Mouse (Mus musculus) CD4-positive naive resting alpha-beta T cell, adult 76 days (primary cell): Measurements from ENCODE around the gene Gm21310. TPM values are rescaled to one million over a fixed set of nuclear protein-coding genes. Genes with fewer than 3 reads are reported as not detected.

Source experiments
- total RNA-seq: library from RNA; stranded (reverse); gene quantifications from one replicate; pipeline ENCODE4 v1.2.4, GENCODE M21; 2023

Gene Gm21310
- not detected for total RNA-seq

DNA sequence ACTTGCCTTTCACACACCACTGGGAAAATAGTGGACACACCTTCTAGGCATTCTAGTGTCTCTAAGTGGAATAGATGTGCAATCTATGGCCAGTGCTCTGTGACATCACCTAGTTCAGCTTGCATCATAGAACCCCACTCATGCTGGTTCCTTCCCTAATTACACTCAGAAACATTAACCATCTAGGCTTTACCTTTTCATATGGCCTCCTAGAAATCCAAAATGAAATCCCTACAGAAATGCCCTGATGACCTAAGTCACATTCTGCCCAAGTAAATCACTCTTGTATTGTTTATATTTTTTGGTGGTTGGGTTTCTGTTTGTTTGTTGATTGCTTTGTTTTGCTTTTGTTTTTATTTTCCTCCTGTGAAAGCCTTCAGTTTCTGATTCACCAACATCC is at the start of gene Gm21310:
TSS of gene Gm21310 (minus strand) at position 101 of the 400 bp plus-strand sequence.

Other genes with a start within 250 kb of the Gm21310 start
- gene Gm20834, start 177.4 kb upstream of the Gm21310 start, total RNA-seq, result not detected